Mouse (Mus musculus) liver, adult 2 months (tissue): Measurements from ENCODE around the gene Nutf2.

Source experiments
- CTCF ChIP-seq: fragments of 200-500 bp; IDR thresholded peaks from 2 replicates; pipeline ENCODE4 v1.5.1; 2011; ENCODE audit warnings: low read depth, low read length, control low read depth
- POLR2A ChIP-seq: fragments of 200-500 bp; IDR thresholded peaks from 2 replicates; pipeline ENCODE4 v1.6.1; 2011; ENCODE audit warnings: low read length, control low read depth; ENCODE audit not compliant: insufficient read depth; ENCODE audit errors: extremely low read depth

DNA sequence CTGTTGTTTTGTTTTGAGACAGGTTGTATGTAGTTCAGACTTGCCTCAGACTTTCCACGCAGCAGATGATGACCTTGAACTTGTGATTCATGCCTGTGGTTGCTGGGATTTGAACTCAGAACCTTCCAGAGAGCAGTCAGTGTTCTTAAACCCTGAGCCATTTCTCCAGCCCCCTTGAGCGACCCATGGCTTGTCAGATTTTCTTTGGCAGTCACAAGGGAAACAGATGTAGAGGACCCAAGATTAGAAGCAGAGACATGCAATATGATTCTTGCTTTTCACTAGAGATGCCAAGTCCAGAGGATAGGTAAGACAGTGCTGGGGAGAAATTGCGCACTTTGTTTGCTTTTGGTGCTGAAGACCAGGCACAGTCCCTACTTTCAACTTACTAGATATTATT is 7.2 kb upstream of the Nutf2 start, which contains the start of gene Cenpt:
- TF ChIP-seq CTCF (no peak), POLR2A (no peak)
